Mouse (Mus musculus): ENCODE measurements around the gene Rnf182. TPM values are rescaled to one million over a fixed set of nuclear protein-coding genes. Genes with fewer than 3 reads are reported as not detected.

Gene Rnf182
- polyA plus RNA-seq, 1 experiment from 2014 or later = 3.6 TPM

GRCm38 (mm10) chr13:43629785-43630184 is 14.3 kb downstream of the Rnf182 start:
- H3K9ac ChIP-seq (ENCODE audit: low read length) = no peak overlapping the region

GRCm38 (mm10) chr13:43631266-43631665 is 15.8 kb downstream of the Rnf182 start:
- Histone ChIP-seq H3K9me3 (ENCODE audit: control insufficient read depth, low read length) (no peaks in the 10 kb centered on the region), H3K4me3 (ENCODE audit: low read length) (no peak overlapping the region), H3K4me2 (ENCODE audit: low read depth, low read length) (no peak overlapping the region), H3K9ac (ENCODE audit: low read length) (no peak overlapping the region), H3K4me1 (replicated peaks; ENCODE audit: control insufficient read depth, insufficient read depth, low read length) (no peaks in the 10 kb centered on the region), H3K36me3 (ENCODE audit: control insufficient read depth, insufficient read depth, low read length) (no peaks in the 10 kb centered on the region), H3K27ac (ENCODE audit: low read length) (no peak overlapping the region), H3K27me3 (ENCODE audit: control insufficient read depth, insufficient read depth, low read depth, low read length) (no peaks in the 10 kb centered on the region)
- ATAC-seq (ENCODE audit: low read depth) = no peak
- 94% methylated on average over 6 of the region's 6 CpGs for WGBS

More at GRCm38 (mm10) chr13:43629785-43630184, 14.3 kb downstream of the Rnf182 start:
- Histone ChIP-seq H3K4me2 (ENCODE audit: low read depth, low read length) (no peak overlapping the region), H3K9me3 (ENCODE audit: control insufficient read depth, low read length) (no peaks in the 10 kb centered on the region), H3K4me1 (replicated peaks; ENCODE audit: control insufficient read depth, insufficient read depth, low read length) (no peaks in the 10 kb centered on the region), H3K4me3 (ENCODE audit: low read length) (no peak overlapping the region), H3K27ac (ENCODE audit: low read length) (no peak overlapping the region), H3K27me3 (ENCODE audit: control insufficient read depth, insufficient read depth, low read depth, low read length) (no peaks in the 10 kb centered on the region), H3K36me3 (ENCODE audit: control insufficient read depth, insufficient read depth, low read length) (no peaks in the 10 kb centered on the region)
- WGBS = 66% methylated on average over 7 of the region's 7 CpGs
- no peak for ATAC-seq (ENCODE audit: low read depth)

- Histone ChIP-seq H3K4me3 (ENCODE audit: low read length) (no peak overlapping the region), H3K4me1 (replicated peaks; ENCODE audit: control insufficient read depth, insufficient read depth, low read length) (no peaks in the 10 kb centered on the region), H3K27me3 (ENCODE audit: control insufficient read depth, insufficient read depth, low read depth, low read length) (no peaks in the 10 kb centered on the region), H3K9ac (ENCODE audit: low read length) (no peak overlapping the region), H3K9me3 (ENCODE audit: control insufficient read depth, low read length) (no peaks in the 10 kb centered on the region), H3K36me3 (ENCODE audit: control insufficient read depth, insufficient read depth, low read length) (no peaks in the 10 kb centered on the region), H3K27ac (ENCODE audit: low read length) (no peak overlapping the region), H3K4me2 (ENCODE audit: low read depth, low read length) (no peak overlapping the region)
- WGBS = 84% methylated on average over 4 of the region's 4 CpGs
- ATAC-seq (ENCODE audit: low read depth) = no peak
Observed at GRCm38 (mm10) chr13:43633024-43633423, 17.5 kb downstream of the Rnf182 start.

GRCm38 (mm10) chr13:43637720-43638119 is 22.2 kb downstream of the Rnf182 start:
- Histone ChIP-seq H3K4me2 (ENCODE audit: low read depth, low read length) (no peak overlapping the region), H3K9ac (ENCODE audit: low read length) (no peak overlapping the region), H3K4me3 (ENCODE audit: low read length) (no peak overlapping the region), H3K27me3 (ENCODE audit: control insufficient read depth, insufficient read depth, low read depth, low read length) (no peaks in the 10 kb centered on the region), H3K27ac (ENCODE audit: low read length) (no peak overlapping the region), H3K4me1 (replicated peaks; ENCODE audit: control insufficient read depth, insufficient read depth, low read length) (no peaks in the 10 kb centered on the region), H3K9me3 (ENCODE audit: control insufficient read depth, low read length) (no peaks in the 10 kb centered on the region), H3K36me3 (ENCODE audit: control insufficient read depth, insufficient read depth, low read length) (no peaks in the 10 kb centered on the region)
- ATAC-seq (ENCODE audit: low read depth) = no peak
- WGBS = 69% methylated on average over 7 of the region's 7 CpGs

GRCm38 (mm10) chr13:43644991-43645390 is 29.5 kb downstream of the Rnf182 start:
- WGBS = 29% methylated on average over 1 of the region's 1 CpGs

GRCm38 (mm10) chr13:43648556-43648955 is 33.0 kb downstream of the Rnf182 start:
- no peak for ATAC-seq (ENCODE audit: low read depth)

More at GRCm38 (mm10) chr13:43644991-43645390, 29.5 kb downstream of the Rnf182 start:
- Histone ChIP-seq H3K4me1 (replicated peaks; ENCODE audit: control insufficient read depth, insufficient read depth, low read length) (no peaks in the 10 kb centered on the region), H3K4me3 (ENCODE audit: low read length) (no peak overlapping the region), H3K9ac (ENCODE audit: low read length) (no peak overlapping the region), H3K9me3 (ENCODE audit: control insufficient read depth, low read length) (no peaks in the 10 kb centered on the region), H3K27ac (ENCODE audit: low read length) (no peak overlapping the region), H3K36me3 (ENCODE audit: control insufficient read depth, insufficient read depth, low read length) (no peaks in the 10 kb centered on the region), H3K4me2 (ENCODE audit: low read depth, low read length) (no peak overlapping the region), H3K27me3 (ENCODE audit: control insufficient read depth, insufficient read depth, low read depth, low read length) (no peaks in the 10 kb centered on the region)
- no peak for ATAC-seq (ENCODE audit: low read depth)

GRCm38 (mm10) chr13:43651277-43651676 is 35.8 kb downstream of the Rnf182 start:
- WGBS = 70% methylated on average over 3 of the region's 3 CpGs
- Histone ChIP-seq H3K4me1 (replicated peaks; ENCODE audit: control insufficient read depth, insufficient read depth, low read length) (no peaks in the 10 kb centered on the region), H3K36me3 (ENCODE audit: control insufficient read depth, insufficient read depth, low read length) (no peaks in the 10 kb centered on the region), H3K9me3 (ENCODE audit: control insufficient read depth, low read length) (no peaks in the 10 kb centered on the region), H3K4me2 (ENCODE audit: low read depth, low read length) (no peak overlapping the region), H3K27ac (ENCODE audit: low read length) (no peak overlapping the region), H3K4me3 (ENCODE audit: low read length) (no peak overlapping the region), H3K9ac (ENCODE audit: low read length) (no peak overlapping the region), H3K27me3 (ENCODE audit: control insufficient read depth, insufficient read depth, low read depth, low read length) (no peaks in the 10 kb centered on the region)
- ATAC-seq (ENCODE audit: low read depth) = no peak

More at GRCm38 (mm10) chr13:43648556-43648955, 33.0 kb downstream of the Rnf182 start:
- Histone ChIP-seq H3K4me1 (replicated peaks; ENCODE audit: control insufficient read depth, insufficient read depth, low read length) (no peaks in the 10 kb centered on the region), H3K4me3 (ENCODE audit: low read length) (no peak overlapping the region), H3K36me3 (ENCODE audit: control insufficient read depth, insufficient read depth, low read length) (no peaks in the 10 kb centered on the region), H3K9ac (ENCODE audit: low read length) (no peak overlapping the region), H3K27me3 (ENCODE audit: control insufficient read depth, insufficient read depth, low read depth, low read length) (no peaks in the 10 kb centered on the region), H3K4me2 (ENCODE audit: low read depth, low read length) (no peak overlapping the region), H3K9me3 (ENCODE audit: control insufficient read depth, low read length) (no peaks in the 10 kb centered on the region), H3K27ac (ENCODE audit: low read length) (no peak overlapping the region)
- 69% methylated on average over 6 of the region's 6 CpGs for WGBS

GRCm38 (mm10) chr13:43654091-43654490 is 38.6 kb downstream of the Rnf182 start:
- Histone ChIP-seq H3K9me3 (ENCODE audit: control insufficient read depth, low read length) (no peaks in the 10 kb centered on the region), H3K9ac (ENCODE audit: low read length) (no peak overlapping the region), H3K27me3 (ENCODE audit: control insufficient read depth, insufficient read depth, low read depth, low read length) (no peaks in the 10 kb centered on the region), H3K4me3 (ENCODE audit: low read length) (no peak overlapping the region), H3K27ac (ENCODE audit: low read length) (no peak overlapping the region), H3K36me3 (ENCODE audit: control insufficient read depth, insufficient read depth, low read length) (no peaks in the 10 kb centered on the region), H3K4me1 (replicated peaks; ENCODE audit: control insufficient read depth, insufficient read depth, low read length) (no peaks in the 10 kb centered on the region), H3K4me2 (ENCODE audit: low read depth, low read length) (no peak overlapping the region)
- WGBS = 24% methylated on average over 6 of the region's 6 CpGs
- no peak for ATAC-seq (ENCODE audit: low read depth)

GRCm38 (mm10) chr13:43663225-43663624 is 47.7 kb downstream of the Rnf182 start:
- Histone ChIP-seq H3K27me3 (ENCODE audit: control insufficient read depth, insufficient read depth, low read depth, low read length) (no peaks in the 10 kb centered on the region), H3K36me3 (ENCODE audit: control insufficient read depth, insufficient read depth, low read length) (no peaks in the 10 kb centered on the region), H3K4me2 (ENCODE audit: low read depth, low read length) (no peak overlapping the region), H3K4me1 (replicated peaks; ENCODE audit: control insufficient read depth, insufficient read depth, low read length) (0 out of 2 replicates have a peak, but pooled peaks cover 3% of the 10 kb centered on the region), H3K9me3 (ENCODE audit: control insufficient read depth, low read length) (no peaks in the 10 kb centered on the region), H3K27ac (ENCODE audit: low read length) (no peak overlapping the region), H3K9ac (ENCODE audit: low read length) (no peak overlapping the region), H3K4me3 (ENCODE audit: low read length) (no peak overlapping the region)
- WGBS = 87% methylated on average over 4 of the region's 4 CpGs
- ATAC-seq (ENCODE audit: low read depth) = no peak

- no peak overlapping the region for H3K4me3 ChIP-seq (ENCODE audit: low read length)
Observed at GRCm38 (mm10) chr13:43666130-43666529, 50.6 kb downstream of the Rnf182 start.

More at GRCm38 (mm10) chr13:43666130-43666529, 50.6 kb downstream of the Rnf182 start:
- H3K27ac ChIP-seq (ENCODE audit: low read length) = no peak overlapping the region
- 0 out of 2 replicates have a peak, but pooled peaks cover 3% of the 10 kb centered on the region for H3K4me1 ChIP-seq (replicated peaks; ENCODE audit: control insufficient read depth, insufficient read depth, low read length)
- H3K4me2 ChIP-seq (ENCODE audit: low read depth, low read length) = no peak overlapping the region
- H3K27me3 ChIP-seq (ENCODE audit: control insufficient read depth, insufficient read depth, low read depth, low read length) = no peaks in the 10 kb centered on the region
- WGBS = 91% methylated on average over 12 of the region's 12 CpGs
- no peak overlapping the region for H3K9ac ChIP-seq (ENCODE audit: low read length)
- no peaks in the 10 kb centered on the region for H3K36me3 ChIP-seq (ENCODE audit: control insufficient read depth, insufficient read depth, low read length)
- no peaks in the 10 kb centered on the region for H3K9me3 ChIP-seq (ENCODE audit: control insufficient read depth, low read length)
- no peak for ATAC-seq (ENCODE audit: low read depth)
